In genomic region chr8:122329553-122330239, GRCm38 (mm10) we compare ENCODE assay signal across 9 mouse cellular contexts. TPM values are rescaled to one million over a fixed set of nuclear protein-coding genes. Genes with fewer than 3 reads are reported as not detected.
DNase-seq lines count a peak whose midpoint lies in the region; ATAC-seq and TF ChIP-seq lines count a peak whose summit lies in the region.
"Had no signal": no experiment of that assay in that cellular context is flagged by ENCODE, and none has a peak within 500 bp of the region (broad histone marks: within the 10 kb centered on the region; RNA-seq: fewer than 3 reads in every experiment).

No protein-coding gene starts in this region.

- no peak overlapping the region for H3K4me3 ChIP-seq in lung, embryonic 14.5 days (ENCODE audit: low read depth, low read length)
- no peak overlapping the region for H3K4me3 ChIP-seq in hindbrain, embryonic 12.5 days
- H3K4me3 ChIP-seq in liver, embryonic 15.5 days (replicated peaks): peak overlapping the region; percentile 28
- H3K4me3 ChIP-seq in stomach, embryonic 15.5 days (replicated peaks): no peak overlapping the region
- no peak overlapping the region for H3K4me3 ChIP-seq in gastrocnemius, adult 2 months

- ATAC-seq in lung, embryonic 14.5 days (ENCODE audit: insufficient read depth): no peak
- ATAC-seq in hindbrain, embryonic 12.5 days (ENCODE audit: low FRiP score): peak; percentile 21
- ATAC-seq in liver, embryonic 15.5 days (ENCODE audit: insufficient read depth): peak; percentile 50
- peak; percentile 29; the same call in 1 of the 2 replicates for ATAC-seq in stomach, embryonic 15.5 days (ENCODE audit: insufficient read depth, low FRiP score, low read depth)

- peaks cover under 1% of the 10 kb centered on the region; the same call in 1 of the 2 replicates for H3K27me3 ChIP-seq in lung, embryonic 14.5 days (ENCODE audit: insufficient read depth, low read length)
- H3K27me3 ChIP-seq in hindbrain, embryonic 12.5 days: peaks cover 18% of the 10 kb centered on the region
- H3K27me3 ChIP-seq in liver, embryonic 15.5 days: no peaks in the 10 kb centered on the region
- no peaks in the 10 kb centered on the region for H3K27me3 ChIP-seq in stomach, embryonic 15.5 days (replicated peaks)

- H3K4me1 ChIP-seq in lung, embryonic 14.5 days (ENCODE audit: insufficient read depth): peaks cover 34% of the 10 kb centered on the region
- peaks cover 38% of the 10 kb centered on the region for H3K4me1 ChIP-seq in hindbrain, embryonic 12.5 days
- peaks cover 88% of the 10 kb centered on the region for H3K4me1 ChIP-seq in liver, embryonic 15.5 days (replicated peaks)
- peaks cover 39% of the 10 kb centered on the region for H3K4me1 ChIP-seq in stomach, embryonic 15.5 days

- DNase-seq in lung, embryonic 14.5 days: no peak
- no peak for DNase-seq in lung, postnatal 4 days
- DNase-seq in gastrocnemius, adult 2 months: no peak
- no peak for DNase-seq in layer of hippocampus, postnatal 10 days (ENCODE audit: low spot score in 2 of 2)
- DNase-seq: lung, postnatal 36 days had no signal

- 78% methylated on average over 22 of the region's 22 CpGs for WGBS in lung, embryonic 14.5 days
- WGBS in hindbrain, embryonic 12.5 days: 61% methylated on average over 22 of the region's 22 CpGs
- 33% methylated on average over 22 of the region's 22 CpGs for WGBS in liver, embryonic 15.5 days (ENCODE audit: insufficient replicate concordance)
- 67% methylated on average over 22 of the region's 22 CpGs for WGBS in stomach, embryonic 15.5 days

- intact Hi-C loops in gastrocnemius, adult 2 months (cut with DNase I): loop anchor here (10.0 kb wide), 2 partner anchors 165 to 355 kb away; no protein-coding TSS in a partner anchor

- H3K9me3 ChIP-seq in lung, embryonic 14.5 days (ENCODE audit: low read depth, low read length): no peaks in the 10 kb centered on the region
- H3K9me3 ChIP-seq in hindbrain, embryonic 12.5 days (replicated peaks): no peaks in the 10 kb centered on the region
- H3K9me3 ChIP-seq in liver, embryonic 15.5 days (replicated peaks): no peaks in the 10 kb centered on the region
- no peaks in the 10 kb centered on the region for H3K9me3 ChIP-seq in stomach, embryonic 15.5 days

- no peak overlapping the region for H3K4me2 ChIP-seq in lung, embryonic 14.5 days
- no peak overlapping the region for H3K4me2 ChIP-seq in hindbrain, embryonic 12.5 days (replicated peaks)
- H3K4me2 ChIP-seq in liver, embryonic 15.5 days: peak overlapping the region; percentile 57
- no peak overlapping the region for H3K4me2 ChIP-seq in stomach, embryonic 15.5 days

- peak overlapping the region; percentile 48; the same call in 1 of the 2 replicates for H3K27ac ChIP-seq in lung, embryonic 14.5 days (ENCODE audit: low read depth)
- peak overlapping the region; percentile 52 for H3K27ac ChIP-seq in hindbrain, embryonic 12.5 days
- H3K27ac ChIP-seq in liver, embryonic 15.5 days (replicated peaks): peak overlapping the region; percentile 95
- H3K27ac ChIP-seq in stomach, embryonic 15.5 days: peak overlapping the region; percentile 78
- H3K27ac ChIP-seq in gastrocnemius, adult 2 months: no peak overlapping the region

- H3K9ac ChIP-seq in lung, embryonic 14.5 days: 0 out of 2 replicates have a peak overlapping the region, but pooled peaks have one; percentile 5
- H3K9ac ChIP-seq in hindbrain, embryonic 12.5 days: no peak overlapping the region
- peak overlapping the region; percentile 56 for H3K9ac ChIP-seq in liver, embryonic 15.5 days
- no peak overlapping the region for H3K9ac ChIP-seq in stomach, embryonic 15.5 days

- TF ChIP-seq CTCF in lung, embryonic 14.5 days (IDR thresholded peaks at IDR 0.05; ENCODE audit: low read depth): no peak
- TF ChIP-seq CTCF in gastrocnemius, adult 2 months (IDR thresholded peaks at IDR 0.05): no peak

- H3K36me3 ChIP-seq in lung, embryonic 14.5 days (ENCODE audit: insufficient read depth): peaks cover 21% of the 10 kb centered on the region; the same call in 1 of the 2 replicates
- no peaks in the 10 kb centered on the region for H3K36me3 ChIP-seq in hindbrain, embryonic 12.5 days
- H3K36me3 ChIP-seq in liver, embryonic 15.5 days (replicated peaks): peaks cover 97% of the 10 kb centered on the region
- H3K36me3 ChIP-seq in stomach, embryonic 15.5 days: peaks cover 8% of the 10 kb centered on the region; the same call in 1 of the 2 replicates

RNA-seq across cellular contexts. Expression of gene Trhr2, which starts 30.9 kb away (rescaled TPM):
- polyA plus RNA-seq in lung, embryonic 14.5 days (2014; fragmentation: Nextera tagmentation; extraction: Ambion mirVana): not detected in 2 replicates
- polyA plus RNA-seq in hindbrain, embryonic 12.5 days (2016; fragmentation: Nextera tagmentation; extraction: Ambion mirVana): not detected in 2 replicates
- not detected in 2 replicates for polyA plus RNA-seq in liver, embryonic 15.5 days (2015; fragmentation: Nextera tagmentation; extraction: Ambion mirVana)
- polyA plus RNA-seq in stomach, embryonic 15.5 days (2015; fragmentation: Nextera tagmentation; extraction: Ambion mirVana): not detected in 2 replicates
- not detected for total RNA-seq in gastrocnemius, adult 2 months (2021)
- 1 to 10 TPM in 1 of 2 experiments, under 1 TPM in 1; 0.83 to 1.3 TPM for total RNA-seq in layer of hippocampus, postnatal 10 days (2021)
- total RNA-seq: gastrocnemius, postnatal 4 days had no signal

RNA-seq across cellular contexts. Expression of gene Zc3h18, which starts 46.7 kb away (rescaled TPM):
- polyA plus RNA-seq in lung, embryonic 14.5 days (2014; fragmentation: Nextera tagmentation; extraction: Ambion mirVana): 42.4 and 44.3 TPM in 2 replicates
- 64.0 and 64.4 TPM in 2 replicates for polyA plus RNA-seq in hindbrain, embryonic 12.5 days (2016; fragmentation: Nextera tagmentation; extraction: Ambion mirVana)
- polyA plus RNA-seq in liver, embryonic 15.5 days (2015; fragmentation: Nextera tagmentation; extraction: Ambion mirVana): 23.1 and 25.6 TPM in 2 replicates
- polyA plus RNA-seq in stomach, embryonic 15.5 days (2015; fragmentation: Nextera tagmentation; extraction: Ambion mirVana): 48.7 and 48.9 TPM in 2 replicates
- 10 to 100 TPM; 26.7 to 26.8 TPM for total RNA-seq in gastrocnemius, adult 2 months (2021)
- 10 to 100 TPM; 37.4 TPM for total RNA-seq in layer of hippocampus, postnatal 10 days (2021)

RNA-seq across cellular contexts. Expression of gene Zfpm1, which starts 47.8 kb away (rescaled TPM):
- 2.7 and 2.9 TPM in 2 replicates for polyA plus RNA-seq in lung, embryonic 14.5 days (2014; fragmentation: Nextera tagmentation; extraction: Ambion mirVana)
- 2.5 and 3.3 TPM in 2 replicates for polyA plus RNA-seq in hindbrain, embryonic 12.5 days (2016; fragmentation: Nextera tagmentation; extraction: Ambion mirVana)
- 12.0 and 14.9 TPM in 2 replicates for polyA plus RNA-seq in liver, embryonic 15.5 days (2015; fragmentation: Nextera tagmentation; extraction: Ambion mirVana)
- 5.6 and 5.7 TPM in 2 replicates for polyA plus RNA-seq in stomach, embryonic 15.5 days (2015; fragmentation: Nextera tagmentation; extraction: Ambion mirVana)
- total RNA-seq in gastrocnemius, adult 2 months (2021): 1 to 10 TPM; 6.6 to 8.8 TPM
- 10 to 100 TPM; 25.7 to 27.2 TPM for total RNA-seq in layer of hippocampus, postnatal 10 days (2021)

Comparison
In these comparisons a context has a peak if more than half of its experiments do, and no peak if none do; other contexts are left out.
1. H3K9ac ChIP-seq: peak in lung, embryonic 14.5 days (single experiment) and liver, embryonic 15.5 days (single experiment); none in hindbrain, embryonic 12.5 days (single experiment) and stomach, embryonic 15.5 days (single experiment).